Mouse (Mus musculus) neural tube, embryonic 11.5 days (tissue): ENCODE data around the gene Atf1. TPM values are rescaled to one million over a fixed set of nuclear protein-coding genes. Genes with fewer than 3 reads are reported as not detected.

ENCODE experiments used
- ATAC-seq: fragments of 200-750 bp; cut with Nextera tagmentation; 2 replicates; pipeline ENCODE4 v1.8.0; 2017; ENCODE audit warnings: moderate number of reproducible peaks, mild to moderate bottlenecking, moderate TSS enrichment, moderate library complexity; ENCODE audit not compliant: insufficient read depth, low FRiP score, low TSS enrichment
- DNase-seq: peaks from one replicate; pipeline ENCODE4 v3.0.0-alpha.2; 2015; ENCODE audit warnings: low spot score
- H3K27ac ChIP-seq: fragments of 300-500 bp; sonication (generic); 2 replicates; pipeline ENCODE4 v1.5.1; 2014; ENCODE audit warnings: low read depth, mild to moderate bottlenecking, low read length
- H3K27me3 ChIP-seq: fragments of 300-500 bp; sonication (generic); 2 replicates; pipeline ENCODE4 v1.6.1; 2014; ENCODE audit warnings: mild to moderate bottlenecking, low read length, mixed read lengths; ENCODE audit not compliant: control insufficient read depth, insufficient read depth
- H3K36me3 ChIP-seq: fragments of 300-500 bp; sonication (generic); 2 replicates; pipeline ENCODE4 v1.6.1; 2014; ENCODE audit warnings: mild to moderate bottlenecking, low read length, moderate library complexity, mixed read lengths; ENCODE audit not compliant: control insufficient read depth, insufficient read depth
- H3K4me1 ChIP-seq: fragments of 300-500 bp; sonication (generic); 2 replicates; pipeline ENCODE4 v1.6.1; 2014; ENCODE audit warnings: low read length, mixed read lengths; ENCODE audit not compliant: control insufficient read depth, insufficient read depth
- H3K4me2 ChIP-seq: fragments of 300-500 bp; sonication (generic); 2 replicates; pipeline ENCODE4 v1.6.1; 2014; ENCODE audit warnings: low read depth, mild to moderate bottlenecking, moderate library complexity
- H3K4me3 ChIP-seq: fragments of 300-500 bp; sonication (generic); 2 replicates; pipeline ENCODE4 v1.5.1; 2014; ENCODE audit warnings: low read depth, low read length
- H3K9ac ChIP-seq: fragments of 300-500 bp; sonication (generic); 2 replicates; pipeline ENCODE4 v1.6.1; 2014; ENCODE audit warnings: mild to moderate bottlenecking, low read length
- H3K9me3 ChIP-seq: fragments of 300-500 bp; sonication (generic); 2 replicates; pipeline ENCODE4 v1.6.1; 2016; ENCODE audit warnings: low read length; ENCODE audit not compliant: control insufficient read depth
- WGBS: fragments of 180-500 bp; shearing (Covaris S2); extraction: QIAGEN DNeasy Blood & Tissue Kit; methylation state at CpG from one replicate; pipeline ENCODE4 v1.1.7; 2014; 5-methylcytosine and 5-hydroxymethylcytosine counted together
- polyA plus RNA-seq: library from polyadenylated mRNA; unstranded; fragments of >200 nt; fragmentation: Nextera tagmentation; extraction: Ambion mirVana; gene quantifications from 2 replicates; pipeline ENCODE4 v1.2.1, GENCODE M21; 2014

Atf1 gene
- polyA plus RNA-seq, 1 experiment from 2014 or later = 24.5 TPM

- DNase-seq = no peak
- Histone ChIP-seq H3K4me1 (no peaks in the 10 kb centered on the region), H3K36me3 (no peaks in the 10 kb centered on the region), H3K9ac (no peak overlapping the region), H3K4me3 (no peak overlapping the region), H3K4me2 (no peak overlapping the region), H3K27ac (no peak overlapping the region), H3K27me3 (no peaks in the 10 kb centered on the region), H3K9me3 (no peaks in the 10 kb centered on the region)
- WGBS = 87% methylated on average over 7 of the region's 7 CpGs
- ATAC-seq = no peak
Measured at GRCm38 (mm10) chr15:100274790-100275559, 47.4 kb downstream of the Atf1 start.

GRCm38 (mm10) chr15:100276403-100276802, 48.8 kb downstream of the Atf1 start:
- H3K4me1 ChIP-seq = no peaks in the 10 kb centered on the region
- H3K9me3 ChIP-seq = no peaks in the 10 kb centered on the region
- no peak overlapping the region for H3K9ac ChIP-seq
- H3K4me3 ChIP-seq = no peak overlapping the region
- no peak overlapping the region for H3K27ac ChIP-seq
- H3K36me3 ChIP-seq = no peaks in the 10 kb centered on the region
- no peak overlapping the region for H3K4me2 ChIP-seq
- 93% methylated on average over 4 of the region's 4 CpGs for WGBS
- DNase-seq = no peak
- H3K27me3 ChIP-seq = no peaks in the 10 kb centered on the region
- ATAC-seq = no peak

GRCm38 (mm10) chr15:100277586-100277985, 50.0 kb downstream of the Atf1 start:
- H3K4me3 ChIP-seq = no peak overlapping the region
- no peaks in the 10 kb centered on the region for H3K36me3 ChIP-seq
- 97% methylated on average over 3 of the region's 3 CpGs for WGBS
- DNase-seq (no peak), ATAC-seq (no peak)
- no peaks in the 10 kb centered on the region for H3K9me3 ChIP-seq
- no peaks in the 10 kb centered on the region for H3K27me3 ChIP-seq
- H3K27ac ChIP-seq = no peak overlapping the region
- H3K4me1 ChIP-seq = no peaks in the 10 kb centered on the region
- no peak overlapping the region for H3K9ac ChIP-seq
- H3K4me2 ChIP-seq = no peak overlapping the region

GRCm38 (mm10) chr15:100280626-100281025, 53.0 kb downstream of the Atf1 start, which contains the start of gene Tmprss12:
TSS of gene Tmprss12 (plus strand) at chr15:100280837.
- Histone ChIP-seq H3K27ac (no peak within 1 kb of the TSS), H3K27me3 (no peaks in the 10 kb centered on the region), H3K9ac (no peak within 1 kb of the TSS), H3K4me2 (no peak within 1 kb of the TSS), H3K9me3 (no peaks in the 10 kb centered on the region), H3K36me3 (no peaks in the 10 kb centered on the region), H3K4me1 (no peaks in the 10 kb centered on the region), H3K4me3 (no peak within 1 kb of the TSS)
- 93% methylated on average over 20 of the region's 20 CpGs for WGBS
- ATAC-seq (no peak), DNase-seq (no peak)

- no peaks in the 10 kb centered on the region for H3K9me3 ChIP-seq
- no peak for ATAC-seq
- H3K4me3 ChIP-seq = no peak overlapping the region
- H3K27me3 ChIP-seq = no peaks in the 10 kb centered on the region
- no peaks in the 10 kb centered on the region for H3K36me3 ChIP-seq
- WGBS = 90% methylated on average over 6 of the region's 6 CpGs
- no peak overlapping the region for H3K4me2 ChIP-seq
- no peak overlapping the region for H3K9ac ChIP-seq
- no peak for DNase-seq
- H3K27ac ChIP-seq = no peak overlapping the region
- H3K4me1 ChIP-seq = no peaks in the 10 kb centered on the region
Measured at GRCm38 (mm10) chr15:100288980-100289379, 61.4 kb downstream of the Atf1 start.

- Histone ChIP-seq H3K4me2 (no peak overlapping the region), H3K9ac (no peak overlapping the region), H3K4me1 (no peaks in the 10 kb centered on the region), H3K36me3 (no peaks in the 10 kb centered on the region), H3K4me3 (no peak overlapping the region), H3K27ac (no peak overlapping the region), H3K9me3 (no peaks in the 10 kb centered on the region), H3K27me3 (no peaks in the 10 kb centered on the region)
- 82% methylated on average over 5 of the region's 5 CpGs for WGBS
- ATAC-seq = no peak
- DNase-seq = no peak
Measured at GRCm38 (mm10) chr15:100290858-100291257, 63.2 kb downstream of the Atf1 start.

GRCm38 (mm10) chr15:100292326-100292725, 64.7 kb downstream of the Atf1 start:
- Histone ChIP-seq H3K27ac (no peak overlapping the region), H3K27me3 (no peaks in the 10 kb centered on the region), H3K9me3 (no peaks in the 10 kb centered on the region), H3K4me1 (no peaks in the 10 kb centered on the region), H3K4me2 (no peak overlapping the region), H3K36me3 (no peaks in the 10 kb centered on the region), H3K4me3 (no peak overlapping the region), H3K9ac (no peak overlapping the region)
- no peak for DNase-seq
- ATAC-seq = no peak
- 54% methylated on average over 7 of the region's 7 CpGs for WGBS

GRCm38 (mm10) chr15:100297856-100298255, 70.2 kb downstream of the Atf1 start:
- no peak overlapping the region for H3K4me2 ChIP-seq
- WGBS = 84% methylated on average over 5 of the region's 5 CpGs
- no peak for DNase-seq

GRCm38 (mm10) chr15:100300499-100300898, 72.9 kb downstream of the Atf1 start:
- H3K27me3 ChIP-seq = no peaks in the 10 kb centered on the region

More at GRCm38 (mm10) chr15:100297856-100298255, 70.2 kb downstream of the Atf1 start:
- H3K9me3 ChIP-seq = no peaks in the 10 kb centered on the region
- no peak overlapping the region for H3K27ac ChIP-seq
- no peaks in the 10 kb centered on the region for H3K36me3 ChIP-seq
- H3K4me1 ChIP-seq = no peaks in the 10 kb centered on the region
- H3K27me3 ChIP-seq = no peaks in the 10 kb centered on the region
- H3K9ac ChIP-seq = no peak overlapping the region
- no peak for ATAC-seq
- H3K4me3 ChIP-seq = no peak overlapping the region

More at GRCm38 (mm10) chr15:100300499-100300898, 72.9 kb downstream of the Atf1 start:
- ATAC-seq = no peak
- no peak overlapping the region for H3K4me3 ChIP-seq
- no peaks in the 10 kb centered on the region for H3K36me3 ChIP-seq
- WGBS = 81% methylated on average over 6 of the region's 6 CpGs
- no peak overlapping the region for H3K27ac ChIP-seq
- H3K4me1 ChIP-seq = no peaks in the 10 kb centered on the region; the same call in 1 of the 2 replicates
- H3K4me2 ChIP-seq = no peak overlapping the region
- no peaks in the 10 kb centered on the region for H3K9me3 ChIP-seq
- no peak for DNase-seq
- H3K9ac ChIP-seq = no peak overlapping the region
